Mouse (Mus musculus) urinary bladder, postnatal 4 days (tissue): ENCODE data around the gene Zfp319.
"Not testable (repeated sequence)": the region's sequence is repeated elsewhere in the genome, so short reads cannot be mapped to it uniquely, and the experiment has no call there.

Source experiments
- DNase-seq, 2 experiments: peaks; one replicate each; pipeline ENCODE4 v3.0.0; 2021 to 2022; ENCODE audit warnings: low spot score in 2 of 2

The Zfp319 gene

GRCm38 (mm10) chr8:95331720-95332436, at the start of gene Zfp319, which contains the start of gene Usb1:
Gene Zfp319, minus strand, starts transcription at chr8:95331950.
Gene Usb1, plus strand, starts transcription at chr8:95332284.
- DNase-seq = peak; percentile 96

GRCm38 (mm10) chr8:95380953-95381352, 49.2 kb upstream of the Zfp319 start:
- DNase-seq = no peak

GRCm38 (mm10) chr8:95378928-95379327, 47.2 kb upstream of the Zfp319 start:
- DNase-seq = not testable (repeated sequence)

- DNase-seq = peak in 1 of 2 experiments; percentile 48
Measured at GRCm38 (mm10) chr8:95377863-95378291, 46.1 kb upstream of the Zfp319 start.

GRCm38 (mm10) chr8:95377101-95377500, 45.4 kb upstream of the Zfp319 start:
- no peak for DNase-seq

- DNase-seq = no peak
Measured at GRCm38 (mm10) chr8:95376309-95376999, 44.7 kb upstream of the Zfp319 start.

GRCm38 (mm10) chr8:95375374-95375930, 43.7 kb upstream of the Zfp319 start:
- DNase-seq = no peak

GRCm38 (mm10) chr8:95374429-95374828, 42.7 kb upstream of the Zfp319 start:
- DNase-seq = no peak

GRCm38 (mm10) chr8:95373389-95374002, 41.7 kb upstream of the Zfp319 start:
- DNase-seq = no peak

GRCm38 (mm10) chr8:95369581-95370326, 38.0 kb upstream of the Zfp319 start:
- DNase-seq = no peak

GRCm38 (mm10) chr8:95363849-95364248, 32.1 kb upstream of the Zfp319 start:
- no peak for DNase-seq

- no peak for DNase-seq
Measured at GRCm38 (mm10) chr8:95362272-95362671, 30.5 kb upstream of the Zfp319 start.

- no peak for DNase-seq
Measured at GRCm38 (mm10) chr8:95361016-95361341, 29.2 kb upstream of the Zfp319 start.

GRCm38 (mm10) chr8:95360181-95361015, 28.6 kb upstream of the Zfp319 start:
- no peak for DNase-seq

- DNase-seq = no peak
Measured at GRCm38 (mm10) chr8:95358550-95359411, 27.0 kb upstream of the Zfp319 start.

- no peak for DNase-seq
Measured at GRCm38 (mm10) chr8:95354606-95355005, 22.9 kb upstream of the Zfp319 start.

GRCm38 (mm10) chr8:95352871-95353866, 21.4 kb upstream of the Zfp319 start:
- DNase-seq = no peak

GRCm38 (mm10) chr8:95352151-95352870, 20.6 kb upstream of the Zfp319 start, which contains the start of gene Mmp15:
Gene Mmp15, plus strand, starts transcription at chr8:95352268.
- DNase-seq = peak; percentile 67 to 76
